Mouse (Mus musculus): ENCODE results near the gene Galm.

GRCm38 (mm10) chr17:80152767-80153630, 25.7 kb downstream of the Galm start:
- no peak for TF ChIP-seq CTCF (IDR thresholded peaks at IDR 0.05; ENCODE audit: control insufficient read depth, insufficient read depth, insufficient replicate concordance, low read depth, low read length)
- TF ChIP-seq POLR2A (IDR thresholded peaks at IDR 0.05; ENCODE audit: control insufficient read depth, low read depth, low read length) = no peak
